Comparison of ENCODE assay signal across 15 mouse cellular contexts in the genomic region with DNA sequence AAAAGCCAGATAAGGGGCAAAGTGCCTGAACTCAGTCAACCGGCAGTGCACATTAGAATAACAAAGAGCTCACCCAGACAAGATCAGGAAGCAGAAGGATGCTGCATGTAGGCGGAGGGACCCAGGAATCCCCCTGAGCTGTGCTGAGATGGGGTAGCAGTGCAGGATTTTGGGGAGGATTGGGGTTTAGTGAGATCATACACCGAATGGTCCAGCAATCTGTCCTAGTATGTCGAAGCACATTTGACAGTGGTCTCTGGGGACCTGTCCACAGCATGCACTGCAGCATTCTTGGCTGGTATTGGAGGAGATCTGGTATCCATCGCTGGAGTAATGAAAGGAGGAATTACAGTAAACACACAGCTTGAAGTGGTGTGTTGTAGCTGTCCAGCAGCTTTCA. TPM values are rescaled to one million over a fixed set of nuclear protein-coding genes. Genes with fewer than 3 reads are reported as not detected.
A peak's percentile ranks its signal among the peaks of the same experiment; 100 is the strongest.
DNase-seq lines count a peak whose midpoint lies in the region; ATAC-seq lines count a peak whose summit lies in the region.
"Had no signal": no experiment of that assay in that cellular context is flagged by ENCODE, and none has a peak within 500 bp of the region (broad histone marks: within the 10 kb centered on the region; RNA-seq: fewer than 3 reads in every experiment).

No protein-coding gene starts in this region.

- H3K9me3 ChIP-seq in heart, embryonic 10.5 days: no peaks in the 10 kb centered on the region
- H3K9me3 ChIP-seq in neural tube, embryonic 12.5 days: no peaks in the 10 kb centered on the region
- no peaks in the 10 kb centered on the region for H3K9me3 ChIP-seq in neural tube, embryonic 15.5 days (replicated peaks)
- H3K9me3 ChIP-seq in limb, embryonic 10.5 days (replicated peaks): no peaks in the 10 kb centered on the region
- H3K9me3 ChIP-seq: heart, embryonic 13.5 days had no signal

- no peak overlapping the region for H3K9ac ChIP-seq in neural tube, embryonic 12.5 days
- no peak overlapping the region for H3K9ac ChIP-seq in neural tube, embryonic 15.5 days (replicated peaks)
- H3K9ac ChIP-seq: forebrain, postnatal 0 days; heart, embryonic 13.5 days had no signal

- 25% methylated on average over 5 of the region's 5 CpGs for WGBS in heart, embryonic 10.5 days
- 13% methylated on average over 5 of the region's 5 CpGs for WGBS in neural tube, embryonic 12.5 days
- 22% methylated on average over 5 of the region's 5 CpGs for WGBS in neural tube, embryonic 15.5 days
- WGBS in limb, embryonic 10.5 days: 31% methylated on average over 5 of the region's 5 CpGs

- DNase-seq in heart, adult 18-20 months: peak; percentile 35 to 64
- no peak for DNase-seq in heart, embryonic 10.5 days (ENCODE audit: low spot score)
- no peak for DNase-seq in limb, embryonic 10.5 days (ENCODE audit: low spot score)
- no peak for DNase-seq in kidney, adult 11 months
- no peak for DNase-seq in adrenal gland, postnatal 10 days
- DNase-seq: cerebellum, adult 9-10 months; forebrain, postnatal 0 days; kidney, adult 2 months; right cerebral cortex, postnatal 25 days; thymus, postnatal 25 days had no signal

- 0 out of 2 replicates have a peak, but pooled peaks have one; percentile 21 for ATAC-seq in neural tube, embryonic 12.5 days (ENCODE audit: low FRiP score, low read depth)
- no peak for ATAC-seq in neural tube, embryonic 15.5 days (ENCODE audit: low FRiP score)
- ATAC-seq: forebrain, postnatal 0 days had no signal

- H3K4me2 ChIP-seq in neural tube, embryonic 12.5 days (replicated peaks): no peak overlapping the region
- H3K4me2 ChIP-seq in neural tube, embryonic 15.5 days: no peak overlapping the region
- H3K4me2 ChIP-seq: heart, embryonic 13.5 days had no signal

- peaks cover 4% of the 10 kb centered on the region; the same call in 1 of the 2 replicates for H3K4me1 ChIP-seq in heart, embryonic 10.5 days
- peaks cover 8% of the 10 kb centered on the region; the same call in 1 of the 2 replicates for H3K4me1 ChIP-seq in neural tube, embryonic 12.5 days
- H3K4me1 ChIP-seq in neural tube, embryonic 15.5 days: peaks cover 9% of the 10 kb centered on the region
- peaks cover 9% of the 10 kb centered on the region for H3K4me1 ChIP-seq in limb, embryonic 10.5 days

- H3K36me3 ChIP-seq in heart, embryonic 10.5 days: no peaks in the 10 kb centered on the region
- H3K36me3 ChIP-seq in neural tube, embryonic 12.5 days: no peaks in the 10 kb centered on the region
- H3K36me3 ChIP-seq in neural tube, embryonic 15.5 days: no peaks in the 10 kb centered on the region
- no peaks in the 10 kb centered on the region for H3K36me3 ChIP-seq in limb, embryonic 10.5 days
- H3K36me3 ChIP-seq: heart, embryonic 13.5 days had no signal

- H3K27ac ChIP-seq in heart, embryonic 10.5 days: no peak overlapping the region
- H3K27ac ChIP-seq in neural tube, embryonic 12.5 days: no peak overlapping the region
- no peak overlapping the region for H3K27ac ChIP-seq in neural tube, embryonic 15.5 days (replicated peaks)
- peak overlapping the region; percentile 40; the same call in 1 of the 2 replicates for H3K27ac ChIP-seq in limb, embryonic 10.5 days
- H3K27ac ChIP-seq: heart, embryonic 13.5 days had no signal

- H3K4me3 ChIP-seq in heart, embryonic 10.5 days: no peak overlapping the region
- no peak overlapping the region for H3K4me3 ChIP-seq in neural tube, embryonic 12.5 days
- H3K4me3 ChIP-seq in neural tube, embryonic 15.5 days (replicated peaks): no peak overlapping the region
- H3K4me3 ChIP-seq in limb, embryonic 10.5 days: no peak overlapping the region
- H3K4me3 ChIP-seq: heart, embryonic 13.5 days had no signal

- H3K27me3 ChIP-seq in heart, embryonic 10.5 days (ENCODE audit: insufficient read depth, poor library complexity, severe bottlenecking): no peaks in the 10 kb centered on the region
- no peaks in the 10 kb centered on the region for H3K27me3 ChIP-seq in neural tube, embryonic 12.5 days (replicated peaks)
- H3K27me3 ChIP-seq in neural tube, embryonic 15.5 days (replicated peaks): no peaks in the 10 kb centered on the region
- no peaks in the 10 kb centered on the region for H3K27me3 ChIP-seq in limb, embryonic 10.5 days (ENCODE audit: low read depth, poor library complexity, severe bottlenecking)
- H3K27me3 ChIP-seq: heart, embryonic 13.5 days had no signal

RNA-seq across cellular contexts. Expression of a gene that starts 27.9 kb away (rescaled TPM):
- total RNA-seq in heart, adult 18-20 months (2021): 1 to 10 TPM; 5.5 to 6.8 TPM
- not detected in 2 replicates for polyA plus RNA-seq in heart, embryonic 10.5 days (2016; fragmentation: Nextera tagmentation; extraction: Ambion mirVana)
- polyA plus RNA-seq in neural tube, embryonic 12.5 days (2016; fragmentation: Nextera tagmentation; extraction: Ambion mirVana): 25.5 and 25.9 TPM in 2 replicates
- 48.8 and 54.0 TPM in 2 replicates for polyA plus RNA-seq in neural tube, embryonic 15.5 days (2015; fragmentation: Nextera tagmentation; extraction: Ambion mirVana)
- polyA plus RNA-seq in limb, embryonic 10.5 days (2016; fragmentation: Nextera tagmentation; extraction: Ambion mirVana): 5.9 and 6.5 TPM in 2 replicates
- total RNA-seq in adrenal gland, postnatal 10 days (2021): 1 to 10 TPM; 2.6 to 4.0 TPM
- total RNA-seq: megakaryocyte progenitor cell, adult 5-6 weeks had no signal
- polyA plus RNA-seq: liver, embryonic 16.5 days had no signal

Comparison
In these comparisons a context has a peak if more than half of its experiments do, and no peak if none do; other contexts are left out.
1. DNase-seq: peak in heart, adult 18-20 months (2 of 2); none in heart, embryonic 10.5 days (single experiment), limb, embryonic 10.5 days (single experiment), kidney, adult 11 months (single experiment) and adrenal gland, postnatal 10 days (single experiment).